Mouse (Mus musculus) A20 (cell line): Measurements from ENCODE around the gene Pola2.

Experiments used
- DNase-seq: peaks from one replicate; pipeline ENCODE4 v3.0.0-alpha.2; 2011; ENCODE audit warnings: low read depth, low spot score

Gene Pola2

DNA sequence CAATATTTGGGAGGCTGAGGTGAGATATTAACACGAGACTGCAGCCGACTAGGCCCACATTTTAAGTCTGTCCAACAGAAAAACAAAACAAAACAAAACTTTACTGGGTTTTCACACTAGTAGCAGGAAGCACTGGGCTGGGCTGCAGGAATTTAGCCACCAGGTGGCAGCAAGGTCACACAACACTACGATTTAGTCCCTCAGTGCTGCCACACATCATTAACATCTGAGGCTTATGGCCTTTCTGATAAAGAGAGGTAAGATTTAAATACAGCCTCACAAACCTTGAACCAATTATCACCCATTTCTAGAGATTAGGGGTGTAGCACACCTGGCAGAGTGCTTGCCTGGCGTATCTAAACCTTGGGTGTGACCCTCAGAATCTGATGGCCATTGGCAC, 1.3 kb upstream of the Pola2 start:
- DNase-seq: peak; percentile 87

- no peak for DNase-seq
Observed at GRCm38 (mm10) chr19:5964804-5965203, 802 bp upstream of the Pola2 start.

DNA sequence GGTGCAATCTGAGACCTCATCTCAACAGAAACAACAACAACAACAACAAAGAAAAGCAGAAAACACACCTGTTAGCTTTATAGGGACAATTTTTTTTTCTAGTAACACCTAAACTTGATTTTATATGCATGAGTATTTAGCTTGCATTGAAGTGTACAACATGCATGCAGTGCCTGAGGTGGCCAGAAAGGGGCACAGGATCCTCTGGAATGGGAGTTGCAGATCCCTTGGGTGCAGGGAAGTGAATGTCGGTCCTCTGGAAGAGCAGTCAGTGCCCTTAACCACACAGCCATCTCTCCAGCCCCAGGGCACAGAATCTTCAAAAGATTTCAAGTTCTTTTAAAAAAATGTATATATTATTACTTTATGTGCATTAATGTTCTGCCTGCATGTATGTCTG, 1.4 kb downstream of the Pola2 start:
- DNase-seq: peak; percentile 24

GRCm38 (mm10) chr19:5957371-5957770, 6.6 kb downstream of the Pola2 start:
- no peak for DNase-seq

GRCm38 (mm10) chr19:5956685-5957084, 7.3 kb downstream of the Pola2 start:
- peak; percentile 65 for DNase-seq

DNA sequence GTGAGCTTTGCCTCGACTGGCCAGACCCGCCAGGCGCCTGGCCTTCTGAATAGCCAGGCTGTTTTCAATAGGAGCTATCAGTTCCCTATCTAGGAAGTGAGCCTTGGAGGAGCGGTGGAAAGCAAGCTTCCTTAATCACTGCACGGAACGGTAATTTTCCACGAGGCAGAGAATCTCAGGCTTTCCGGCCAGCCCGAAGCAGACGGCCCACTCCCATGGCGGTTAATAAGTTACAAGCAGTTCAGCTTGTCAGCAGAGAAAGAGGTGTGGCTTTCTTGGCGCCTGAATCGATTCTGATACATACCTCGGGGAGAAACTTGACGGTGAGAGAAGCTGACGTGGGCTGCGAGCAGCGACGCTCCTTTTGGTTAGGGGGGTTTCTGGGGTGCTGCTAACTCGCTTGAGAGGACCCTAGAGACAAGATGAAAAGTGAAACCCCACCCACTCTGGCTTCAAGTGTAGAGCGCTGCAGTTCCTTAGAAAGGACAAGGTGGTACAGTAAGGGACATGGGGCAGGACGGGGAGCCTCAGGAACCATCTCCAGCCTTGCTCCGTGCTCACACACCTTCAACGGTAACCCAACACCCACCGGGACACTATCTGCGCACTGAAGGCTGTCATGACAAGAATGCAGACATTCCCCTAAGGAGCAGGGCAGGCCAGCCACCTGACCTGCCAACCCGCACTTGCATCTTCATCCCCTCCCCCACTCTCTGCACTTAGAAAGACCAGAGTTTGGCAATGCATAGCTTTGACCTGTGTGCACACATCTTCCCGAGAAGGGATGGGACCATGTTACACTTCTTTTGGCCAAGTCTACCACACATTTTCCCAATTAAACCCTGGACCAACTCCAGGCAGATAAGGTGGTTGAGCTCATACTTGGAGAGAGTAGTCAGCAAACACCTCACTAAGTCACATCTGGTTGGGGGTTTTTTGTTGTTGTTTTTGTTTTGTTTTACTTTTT, 8.0 kb downstream of the Pola2 start:
- DNase-seq: no peak

DNA sequence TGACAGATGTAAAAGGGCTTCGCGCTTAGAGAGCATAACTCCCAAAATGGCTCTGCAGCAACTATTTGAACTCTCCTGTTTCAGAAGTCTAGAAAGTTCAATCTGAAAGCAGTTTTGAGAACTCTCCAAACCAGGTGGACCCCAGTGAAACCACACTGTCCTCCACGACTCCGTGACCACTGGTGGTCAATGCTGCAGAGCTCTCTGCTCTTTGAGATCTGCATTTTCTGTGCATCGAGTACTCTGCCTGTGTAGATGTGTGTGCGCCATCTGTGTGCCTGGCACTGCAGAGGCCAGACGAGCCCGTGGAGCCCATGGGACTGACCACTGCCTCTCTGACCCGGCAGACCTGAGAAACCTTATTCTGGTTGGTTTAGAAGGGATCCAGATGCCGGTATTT, 9.1 kb downstream of the Pola2 start:
- no peak for DNase-seq

GRCm38 (mm10) chr19:5954031-5954710, 9.8 kb downstream of the Pola2 start:
- no peak for DNase-seq

- DNase-seq: no peak
Observed at GRCm38 (mm10) chr19:5953201-5953770, 10.7 kb downstream of the Pola2 start.

DNA sequence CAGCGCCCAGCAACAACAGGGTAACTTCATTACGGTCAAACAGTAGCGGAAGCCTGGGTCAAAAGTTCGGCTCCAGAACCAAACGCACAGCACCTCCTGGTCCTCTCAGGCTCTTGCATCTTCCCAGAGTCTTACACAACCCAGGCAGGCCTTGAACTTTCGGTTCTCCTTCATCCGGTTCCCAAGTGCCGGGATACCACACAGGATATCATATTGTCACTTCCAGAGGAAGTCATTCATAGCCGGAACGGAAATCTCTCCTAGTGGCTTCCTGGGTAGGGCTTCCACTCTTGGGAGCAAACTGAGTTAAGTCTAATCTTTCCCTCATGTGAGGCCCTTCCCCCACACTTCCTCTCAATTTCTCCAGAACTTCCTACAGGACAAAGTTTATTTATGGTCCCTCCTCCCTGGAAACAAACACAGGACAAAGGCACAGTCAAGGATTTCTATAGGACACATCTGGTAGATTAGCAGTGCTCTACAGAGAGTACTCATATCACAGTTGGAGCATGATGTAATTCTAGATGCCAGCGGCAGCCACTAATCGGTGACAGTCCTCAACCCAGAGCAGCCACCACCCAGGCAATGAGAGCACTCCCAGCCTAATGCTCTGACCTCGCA, 11.8 kb downstream of the Pola2 start:
- DNase-seq: no peak

- no peak for DNase-seq
Observed at GRCm38 (mm10) chr19:5951631-5952030, 12.4 kb downstream of the Pola2 start.

DNA sequence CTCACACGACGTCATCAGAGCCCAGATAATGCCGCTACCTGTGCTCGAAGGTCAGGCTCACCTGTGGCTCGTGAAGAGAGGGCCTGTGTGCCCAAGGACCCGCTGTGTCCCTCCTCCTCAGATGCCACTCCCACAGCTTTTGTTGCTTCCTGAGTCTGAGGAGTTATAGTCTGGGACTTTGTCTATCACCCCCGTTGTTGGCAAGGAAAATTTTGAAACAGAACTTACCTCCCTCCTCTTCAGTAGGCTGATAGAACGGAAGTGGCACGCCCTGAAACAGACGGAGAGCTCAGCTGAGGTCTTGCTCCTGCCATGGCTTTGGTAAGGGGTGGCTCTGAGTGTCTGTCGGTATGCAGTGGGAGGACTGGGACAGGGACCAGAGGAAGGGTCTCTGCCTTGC, 13.8 kb downstream of the Pola2 start:
- no peak for DNase-seq

DNA sequence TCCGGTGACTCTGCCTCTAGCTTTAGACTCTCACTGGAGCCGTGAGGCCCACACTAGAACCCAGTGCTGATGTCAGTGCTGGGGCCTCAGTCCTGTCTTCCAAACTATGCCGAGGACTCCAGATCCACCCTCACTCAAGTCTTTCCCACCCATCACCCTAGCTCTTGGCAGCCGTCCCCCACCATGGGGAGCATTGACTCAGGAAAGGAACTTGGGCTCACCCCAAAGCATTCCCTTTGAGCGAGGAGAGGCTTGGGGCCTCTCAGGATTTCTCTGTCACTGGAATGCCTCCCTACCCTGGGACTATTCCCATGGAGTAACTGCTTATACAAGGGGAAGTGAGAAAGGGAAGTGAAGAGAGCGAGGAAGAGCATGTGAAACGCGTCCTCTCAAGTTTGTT, 18.1 kb downstream of the Pola2 start:
- DNase-seq: no peak

DNA sequence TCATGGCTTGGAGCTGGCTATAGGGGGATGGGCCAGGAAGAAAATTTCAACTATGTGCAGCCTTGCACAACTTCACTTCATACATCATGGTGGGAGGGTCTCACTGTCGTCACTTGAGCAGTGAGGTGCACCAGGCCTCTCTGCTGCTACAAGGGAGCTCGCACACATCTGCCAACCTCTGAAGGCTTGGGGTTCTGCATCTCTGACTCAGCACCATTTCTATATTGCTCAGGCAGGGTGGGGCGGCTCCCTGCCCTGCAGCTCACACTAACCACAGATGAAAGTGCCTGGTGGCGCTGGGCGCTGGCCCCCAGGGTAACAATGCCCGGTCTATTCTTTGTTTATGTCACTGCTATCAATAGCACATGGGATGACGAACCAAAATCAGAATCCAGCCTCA, 19.0 kb downstream of the Pola2 start:
- DNase-seq: no peak

GRCm38 (mm10) chr19:5944145-5944544, 19.9 kb downstream of the Pola2 start:
- no peak for DNase-seq

GRCm38 (mm10) chr19:5943404-5943803, 20.6 kb downstream of the Pola2 start:
- no peak for DNase-seq

GRCm38 (mm10) chr19:5942581-5942980, 21.4 kb downstream of the Pola2 start:
- DNase-seq: no peak

GRCm38 (mm10) chr19:5940656-5941055, 23.3 kb downstream of the Pola2 start:
- no peak for DNase-seq

DNA sequence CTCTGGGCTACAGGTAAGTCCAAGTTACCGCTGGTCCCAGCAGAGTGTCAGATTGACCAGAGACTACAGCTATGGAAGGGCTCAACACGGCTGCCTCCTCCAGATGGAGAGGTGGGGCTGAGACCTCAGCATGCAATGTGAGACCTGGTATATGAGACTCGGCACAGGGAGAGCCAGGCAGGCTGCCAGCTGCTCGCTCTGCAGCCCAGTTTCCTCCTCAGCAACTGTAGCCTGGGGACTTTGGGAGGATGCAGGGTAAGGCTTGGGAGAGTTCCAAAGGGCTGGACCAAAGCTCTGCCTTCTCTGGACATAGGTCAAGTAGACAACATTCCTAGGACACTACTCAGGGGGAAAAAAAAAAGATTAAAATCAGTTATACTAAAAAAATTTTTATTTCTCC, 23.8 kb downstream of the Pola2 start:
- no peak for DNase-seq

DNA sequence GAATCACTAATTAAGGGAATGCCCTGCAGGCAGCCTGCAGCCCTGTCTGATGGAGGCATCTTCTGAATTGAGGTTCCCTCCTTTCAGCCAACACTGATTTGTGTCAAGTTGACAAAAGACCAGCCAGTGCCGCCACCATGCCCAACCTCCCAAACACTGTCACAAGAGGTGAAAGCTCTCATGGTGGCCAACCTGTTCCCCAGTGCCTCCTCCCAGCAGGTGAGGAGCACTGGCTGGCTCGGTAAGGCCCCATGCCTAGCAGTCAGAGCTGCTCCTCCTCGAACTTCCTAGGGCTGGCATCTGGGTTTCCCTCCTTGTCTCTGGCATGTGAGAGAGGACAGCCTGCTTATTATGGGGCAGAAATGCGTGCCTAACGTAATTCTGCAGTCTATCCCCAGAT, 24.3 kb downstream of the Pola2 start:
- DNase-seq: no peak

- no peak for DNase-seq
Observed at GRCm38 (mm10) chr19:5938516-5938915, 25.5 kb downstream of the Pola2 start.

GRCm38 (mm10) chr19:5937836-5938406, 26.1 kb downstream of the Pola2 start:
- DNase-seq: no peak
